Mouse (Mus musculus): Measurements from ENCODE around the gene Atp2b4. TPM values are rescaled to one million over a fixed set of nuclear protein-coding genes. Genes with fewer than 3 reads are reported as not detected.

The Atp2b4 gene
- polyA plus RNA-seq, 1 experiment from 2014 or later: 9.2 TPM

DNA sequence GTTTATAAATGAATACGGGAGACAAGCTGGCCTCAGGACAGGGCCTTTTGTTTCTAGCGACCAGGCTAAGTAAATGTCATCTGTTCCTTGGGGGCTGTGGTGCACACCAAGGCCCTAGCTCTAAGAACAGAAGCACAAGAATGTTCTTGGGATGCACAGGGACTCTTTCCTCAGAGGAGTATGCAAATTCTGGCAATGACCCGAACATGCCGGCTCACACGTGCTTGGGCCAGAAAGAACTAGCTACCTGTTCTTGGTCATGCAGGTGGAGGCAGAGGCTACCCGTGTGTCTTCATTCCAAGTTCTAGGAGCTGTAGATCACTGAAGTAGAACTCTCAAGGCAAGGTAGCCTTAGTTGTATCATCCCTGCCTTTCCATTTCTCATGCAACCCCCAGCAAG lies 59.7 kb downstream of the Atp2b4 start:
- H3K4me1 ChIP-seq: peaks cover 19% of the 10 kb centered on the region
- no peaks in the 10 kb centered on the region for H3K9me3 ChIP-seq
- ATAC-seq (ENCODE audit: low FRiP score): no peak
- H3K27ac ChIP-seq: no peak overlapping the region
- no peaks in the 10 kb centered on the region; the same call in 1 of the 2 replicates for H3K27me3 ChIP-seq
- 82% methylated on average over 6 of the region's 6 CpGs for WGBS
- no peaks in the 10 kb centered on the region for H3K36me3 ChIP-seq (replicated peaks)
- no peak overlapping the region for H3K9ac ChIP-seq
- H3K4me2 ChIP-seq: no peak overlapping the region
- H3K4me3 ChIP-seq (replicated peaks): no peak overlapping the region

- Histone ChIP-seq H3K4me1 (peaks cover 18% of the 10 kb centered on the region; the same call in 1 of the 2 replicates), H3K36me3 (replicated peaks) (peaks cover 4% of the 10 kb centered on the region; the same call in 1 of the 2 replicates), H3K27ac (no peak overlapping the region), H3K27me3 (no peaks in the 10 kb centered on the region; the same call in 1 of the 2 replicates), H3K4me2 (no peak overlapping the region), H3K4me3 (replicated peaks) (no peak overlapping the region), H3K9me3 (no peaks in the 10 kb centered on the region), H3K9ac (no peak overlapping the region)
- 76% methylated on average over 7 of the region's 7 CpGs for WGBS
- ATAC-seq (ENCODE audit: low FRiP score): no peak
Measured at GRCm38 (mm10) chr1:133736664-133737063, 64.2 kb downstream of the Atp2b4 start.

DNA sequence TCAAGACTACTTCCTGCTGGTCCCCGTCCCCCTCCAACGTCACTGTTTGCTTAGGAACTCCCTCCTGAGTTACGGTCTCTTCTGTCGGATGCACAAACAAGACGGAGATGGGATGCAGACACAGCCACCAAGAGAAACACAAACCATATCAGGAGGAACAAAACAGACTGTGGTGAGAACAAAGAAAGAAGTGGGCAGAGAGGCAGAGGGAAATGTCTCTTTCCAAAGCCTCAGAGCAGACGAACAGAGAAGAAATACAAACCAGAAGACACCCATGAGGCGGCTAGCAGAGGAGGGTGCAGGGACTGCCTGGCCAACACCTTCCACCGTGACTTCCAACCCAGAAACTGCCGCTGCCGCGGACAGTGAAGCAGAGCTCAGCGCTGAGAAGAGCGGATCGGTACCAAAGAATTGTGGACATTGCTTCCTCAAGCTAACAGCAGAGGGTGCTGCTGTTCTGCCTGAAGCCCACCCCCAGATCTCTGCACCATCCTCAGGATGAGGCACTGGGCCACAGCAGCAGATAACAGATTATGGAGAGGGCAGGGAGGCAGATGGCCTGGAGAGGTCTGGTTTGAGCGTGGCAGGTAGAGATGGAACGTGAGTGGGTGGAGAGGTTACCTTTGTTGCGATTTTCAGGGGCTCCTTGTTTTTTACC lies 64.7 kb downstream of the Atp2b4 start:
- Histone ChIP-seq H3K36me3 (replicated peaks) (peaks cover 7% of the 10 kb centered on the region; the same call in 1 of the 2 replicates), H3K4me2 (peak overlapping the region; percentile 50), H3K4me3 (replicated peaks) (peak overlapping the region; percentile 40), H3K4me1 (peaks cover 17% of the 10 kb centered on the region; the same call in 1 of the 2 replicates), H3K27me3 (no peaks in the 10 kb centered on the region; the same call in 1 of the 2 replicates), H3K9me3 (no peaks in the 10 kb centered on the region), H3K9ac (peak overlapping the region; percentile 63), H3K27ac (no peak overlapping the region)
- peak; percentile 91 for ATAC-seq (ENCODE audit: low FRiP score)
- WGBS: 18% methylated on average over 17 of the region's 17 CpGs

GRCm38 (mm10) chr1:133732814-133733213 lies 68.0 kb downstream of the Atp2b4 start:
- no peaks in the 10 kb centered on the region; the same call in 1 of the 2 replicates for H3K27me3 ChIP-seq
- H3K4me1 ChIP-seq: peaks cover 17% of the 10 kb centered on the region; the same call in 1 of the 2 replicates
- peaks cover 26% of the 10 kb centered on the region for H3K36me3 ChIP-seq (replicated peaks)
- H3K27ac ChIP-seq: no peak overlapping the region
- no peak for ATAC-seq (ENCODE audit: low FRiP score)
- H3K9me3 ChIP-seq: no peaks in the 10 kb centered on the region
- no peak overlapping the region for H3K4me2 ChIP-seq
- no peak overlapping the region for H3K4me3 ChIP-seq (replicated peaks)
- 62% methylated on average over 11 of the region's 11 CpGs for WGBS
- no peak overlapping the region for H3K9ac ChIP-seq

DNA sequence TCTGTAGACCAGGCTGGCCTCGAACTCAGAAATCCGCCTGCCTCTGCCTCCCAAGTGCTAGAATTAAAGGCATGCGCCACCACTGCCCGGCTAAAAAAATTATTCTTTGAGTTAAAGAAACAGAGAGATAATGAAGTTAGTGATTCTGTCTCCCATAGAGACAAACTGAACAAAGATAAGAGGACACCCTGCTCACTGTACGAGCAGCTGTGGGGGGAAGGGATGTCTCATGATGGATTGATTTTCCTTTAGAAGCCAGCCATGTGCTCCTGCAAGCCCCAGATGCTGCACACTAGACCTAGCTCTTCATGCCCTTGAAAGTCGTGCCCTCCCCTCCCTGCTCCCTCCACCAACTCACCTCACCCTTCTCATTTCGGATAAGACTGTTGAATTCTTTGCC lies 72.5 kb downstream of the Atp2b4 start:
- Histone ChIP-seq H3K9ac (no peak overlapping the region), H3K27me3 (no peaks in the 10 kb centered on the region), H3K36me3 (replicated peaks) (peaks cover 35% of the 10 kb centered on the region), H3K27ac (no peak overlapping the region), H3K9me3 (no peaks in the 10 kb centered on the region), H3K4me3 (replicated peaks) (no peak overlapping the region), H3K4me1 (no peaks in the 10 kb centered on the region), H3K4me2 (no peak overlapping the region)
- 90% methylated on average over 7 of the region's 7 CpGs for WGBS
- no peak for ATAC-seq (ENCODE audit: low FRiP score)

GRCm38 (mm10) chr1:133720342-133720741 lies 80.5 kb downstream of the Atp2b4 start:
- WGBS: 80% methylated on average over 7 of the region's 7 CpGs
- Histone ChIP-seq H3K27me3 (peaks cover 3% of the 10 kb centered on the region; the same call in 1 of the 2 replicates), H3K9ac (no peak overlapping the region), H3K4me1 (0 out of 2 replicates have a peak, but pooled peaks cover 2% of the 10 kb centered on the region), H3K4me3 (replicated peaks) (no peak overlapping the region), H3K27ac (no peak overlapping the region), H3K9me3 (no peaks in the 10 kb centered on the region), H3K4me2 (no peak overlapping the region), H3K36me3 (replicated peaks) (peaks cover 26% of the 10 kb centered on the region)
- no peak for ATAC-seq (ENCODE audit: low FRiP score)

DNA sequence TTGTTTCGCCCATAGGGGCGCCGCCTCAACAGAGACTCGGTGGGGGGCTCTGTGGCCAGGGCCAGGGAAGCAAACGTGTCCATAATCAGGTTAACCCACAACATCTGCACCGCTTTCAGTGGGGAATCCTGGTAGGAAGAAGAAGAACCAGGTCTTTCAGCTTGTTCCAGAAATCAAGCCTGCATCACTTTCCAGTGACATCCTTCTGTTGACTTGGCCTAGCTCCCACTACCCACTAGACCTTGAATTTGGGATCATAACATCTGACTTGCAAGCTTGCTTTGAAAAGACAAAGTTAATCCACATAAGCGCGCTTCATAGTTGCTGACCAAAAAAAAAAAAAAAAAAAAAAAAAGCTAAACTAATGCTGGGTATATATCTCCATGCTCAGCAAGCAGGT lies 82.1 kb downstream of the Atp2b4 start:
- H3K9ac ChIP-seq: no peak overlapping the region
- H3K9me3 ChIP-seq: no peaks in the 10 kb centered on the region
- peaks cover 33% of the 10 kb centered on the region for H3K36me3 ChIP-seq (replicated peaks)
- WGBS: 83% methylated on average over 8 of the region's 8 CpGs
- no peak overlapping the region for H3K4me3 ChIP-seq (replicated peaks)
- ATAC-seq (ENCODE audit: low FRiP score): no peak
- no peak overlapping the region for H3K4me2 ChIP-seq
- H3K27me3 ChIP-seq: peaks cover 3% of the 10 kb centered on the region; the same call in 1 of the 2 replicates
- 0 out of 2 replicates have a peak, but pooled peaks cover 4% of the 10 kb centered on the region for H3K4me1 ChIP-seq
- no peak overlapping the region for H3K27ac ChIP-seq

- peaks cover 33% of the 10 kb centered on the region for H3K36me3 ChIP-seq (replicated peaks)
- ATAC-seq (ENCODE audit: low FRiP score): no peak
- 75% methylated on average over 3 of the region's 3 CpGs for WGBS
Measured at GRCm38 (mm10) chr1:133718296-133718695, 82.5 kb downstream of the Atp2b4 start.

DNA sequence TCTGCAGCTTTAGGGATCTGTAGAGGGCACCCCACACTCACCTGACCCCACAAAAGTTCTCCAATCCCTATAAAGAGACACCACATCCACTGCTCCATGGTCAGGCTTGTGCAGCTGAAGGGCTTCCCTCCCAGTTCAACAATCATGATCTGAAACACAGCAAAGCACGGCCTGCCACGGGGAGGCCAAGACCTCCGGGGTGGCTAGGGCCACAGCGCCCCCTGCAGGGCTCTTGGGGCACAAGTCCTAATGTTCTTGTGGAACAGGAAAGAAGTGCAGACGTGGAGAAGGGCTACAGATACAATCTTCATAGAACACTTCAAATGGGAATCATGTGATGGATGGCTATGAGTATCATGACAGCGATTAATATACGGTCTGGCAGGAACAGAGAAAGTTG lies 84.4 kb downstream of the Atp2b4 start:
- Histone ChIP-seq H3K27ac (no peak overlapping the region), H3K27me3 (peaks cover 3% of the 10 kb centered on the region; the same call in 1 of the 2 replicates), H3K9ac (no peak overlapping the region), H3K4me2 (no peak overlapping the region), H3K4me1 (peaks cover 20% of the 10 kb centered on the region), H3K4me3 (replicated peaks) (no peak overlapping the region), H3K36me3 (replicated peaks) (peaks cover 33% of the 10 kb centered on the region), H3K9me3 (no peaks in the 10 kb centered on the region)
- ATAC-seq (ENCODE audit: low FRiP score): no peak
- WGBS: 28% methylated on average over 7 of the region's 7 CpGs

More at GRCm38 (mm10) chr1:133718296-133718695, 82.5 kb downstream of the Atp2b4 start:
- 0 out of 2 replicates have a peak, but pooled peaks cover 4% of the 10 kb centered on the region for H3K4me1 ChIP-seq
- H3K4me3 ChIP-seq (replicated peaks): no peak overlapping the region
- H3K4me2 ChIP-seq: no peak overlapping the region
- H3K9ac ChIP-seq: no peak overlapping the region
- peaks cover 3% of the 10 kb centered on the region; the same call in 1 of the 2 replicates for H3K27me3 ChIP-seq
- H3K9me3 ChIP-seq: no peaks in the 10 kb centered on the region
- no peak overlapping the region for H3K27ac ChIP-seq

DNA sequence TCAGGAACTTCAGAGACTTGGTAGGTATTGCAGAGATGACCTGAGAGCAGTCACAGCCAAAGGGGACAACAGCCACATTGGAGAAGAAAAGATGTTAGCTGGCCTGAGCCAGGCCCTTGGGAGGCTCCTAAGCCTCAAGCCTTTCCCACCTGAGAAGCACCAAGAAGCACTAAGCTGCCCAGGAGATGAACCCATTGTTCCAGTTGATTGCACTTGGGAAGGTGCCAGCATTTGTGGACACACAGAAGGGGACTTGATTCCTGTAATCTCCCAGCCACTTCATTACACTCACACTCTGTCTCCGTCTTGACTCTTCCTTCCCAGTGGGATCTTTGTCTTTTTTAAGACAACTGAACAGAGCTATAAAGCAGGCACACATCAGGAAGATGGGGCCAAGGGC lies 85.7 kb downstream of the Atp2b4 start:
- Histone ChIP-seq H3K36me3 (replicated peaks) (peaks cover 25% of the 10 kb centered on the region), H3K27me3 (peaks cover 3% of the 10 kb centered on the region; the same call in 1 of the 2 replicates), H3K9me3 (no peaks in the 10 kb centered on the region), H3K4me1 (peaks cover 29% of the 10 kb centered on the region), H3K4me2 (no peak overlapping the region), H3K4me3 (replicated peaks) (no peak overlapping the region), H3K27ac (no peak overlapping the region), H3K9ac (no peak overlapping the region)
- WGBS: 61% methylated on average over 1 of the region's 1 CpGs
- ATAC-seq (ENCODE audit: low FRiP score): no peak

DNA sequence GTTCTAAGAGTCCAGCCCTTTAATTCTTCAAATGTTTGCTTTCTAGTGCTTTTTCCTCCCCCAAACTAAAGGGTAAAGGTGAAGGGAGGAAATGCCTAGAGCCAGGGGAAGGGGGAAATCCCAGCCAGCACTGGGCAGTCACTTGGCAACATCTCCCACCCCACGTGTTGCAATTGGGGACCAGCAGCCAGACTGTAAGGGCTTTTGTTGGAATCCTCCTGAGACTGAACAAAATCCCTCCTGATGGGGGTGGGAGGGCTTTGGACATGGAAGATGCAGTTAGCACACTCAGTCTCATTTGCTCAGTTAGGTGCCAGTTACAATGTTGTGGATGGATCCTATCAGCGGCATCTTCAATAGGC lies 87.9 kb downstream of the Atp2b4 start:
- Histone ChIP-seq H3K9me3 (no peaks in the 10 kb centered on the region), H3K9ac (no peak overlapping the region), H3K36me3 (replicated peaks) (peaks cover 19% of the 10 kb centered on the region), H3K4me2 (no peak overlapping the region), H3K27ac (no peak overlapping the region; the same call in 1 of the 2 replicates), H3K27me3 (no peaks in the 10 kb centered on the region), H3K4me3 (replicated peaks) (no peak overlapping the region), H3K4me1 (peaks cover 29% of the 10 kb centered on the region)
- no peak for ATAC-seq (ENCODE audit: low FRiP score)
- WGBS: 47% methylated on average over 2 of the region's 2 CpGs

- no peak for ATAC-seq (ENCODE audit: low FRiP score)
- no peak overlapping the region; the same call in 1 of the 2 replicates for H3K27ac ChIP-seq
- WGBS: 58% methylated on average over 12 of the region's 12 CpGs
Measured at GRCm38 (mm10) chr1:133712288-133713008, 88.4 kb downstream of the Atp2b4 start.

More at GRCm38 (mm10) chr1:133712288-133713008, 88.4 kb downstream of the Atp2b4 start:
- peaks cover 29% of the 10 kb centered on the region for H3K4me1 ChIP-seq
- peaks cover 14% of the 10 kb centered on the region for H3K36me3 ChIP-seq (replicated peaks)
- H3K9ac ChIP-seq: no peak overlapping the region
- H3K27me3 ChIP-seq: no peaks in the 10 kb centered on the region
- H3K4me2 ChIP-seq: no peak overlapping the region
- no peak overlapping the region for H3K4me3 ChIP-seq (replicated peaks)
- H3K9me3 ChIP-seq: no peaks in the 10 kb centered on the region
